Mouse (Mus musculus): ENCODE results near the gene Gm3149.
"Not testable (repeated sequence)": the region's sequence is repeated elsewhere in the genome, so short reads cannot be mapped to it uniquely, and the experiment has no call there.

Gene Gm3149

GRCm38 (mm10) chr14:4316983-4317382 is at the start of gene Gm3149:
Gene Gm3149, plus strand, starts transcription at chr14:4317283.
- DNase-seq, result not testable (repeated sequence)

- DNase-seq, result not testable (repeated sequence)
These were observed 47.7 kb upstream of the Gm3149 start for GRCm38 (mm10) chr14:4269238-4269950.

- DNase-seq, result not testable (repeated sequence)
These were observed 37.3 kb upstream of the Gm3149 start for GRCm38 (mm10) chr14:4279828-4280227.

GRCm38 (mm10) chr14:4334476-4335080 is 17.5 kb downstream of the Gm3149 start, which contains the start of gene 2610042L04Rik:
Gene 2610042L04Rik, plus strand, starts transcription at chr14:4334763.
- not testable (repeated sequence) for DNase-seq

GRCm38 (mm10) chr14:4335506-4335905 is 18.4 kb downstream of the Gm3149 start:
- peak; percentile 20 for DNase-seq

- DNase-seq, result not testable (repeated sequence)
These were observed 51.9 kb downstream of the Gm3149 start for GRCm38 (mm10) chr14:4368991-4369390.

- not testable (repeated sequence) for DNase-seq
These were observed 52.6 kb downstream of the Gm3149 start for GRCm38 (mm10) chr14:4369691-4370090.
